Mouse (Mus musculus) midbrain, embryonic 10.5 days (tissue): ENCODE results near the gene Eml2. TPM values are rescaled to one million over a fixed set of nuclear protein-coding genes. Genes with fewer than 3 reads are reported as not detected.

Experiments used
- DNase-seq: peaks from one replicate; pipeline ENCODE4 v3.0.0-alpha.2; 2017; ENCODE audit warnings: low spot score
- H3K27ac ChIP-seq: fragments of 300-500 bp; sonication (generic); replicated peaks from 2 replicates; pipeline ENCODE4 v1.5.1; 2016; ENCODE audit warnings: mild to moderate bottlenecking
- H3K27me3 ChIP-seq: fragments of 300-500 bp; sonication (generic); 2 replicates; pipeline ENCODE4 v1.6.1; 2016; ENCODE audit warnings: low read depth, mild to moderate bottlenecking; ENCODE audit not compliant: poor library complexity, severe bottlenecking
- H3K36me3 ChIP-seq: fragments of 300-500 bp; sonication (generic); 2 replicates; pipeline ENCODE4 v1.6.1; 2016; ENCODE audit warnings: mild to moderate bottlenecking, moderate library complexity
- H3K4me1 ChIP-seq: fragments of 300-500 bp; sonication (generic); 2 replicates; pipeline ENCODE4 v1.6.1; 2016
- H3K4me3 ChIP-seq: fragments of 300-500 bp; sonication (generic); 2 replicates; pipeline ENCODE4 v1.5.1; 2016; ENCODE audit warnings: mild to moderate bottlenecking, moderate library complexity
- H3K9me3 ChIP-seq: fragments of 300-500 bp; sonication (generic); replicated peaks from 2 replicates; pipeline ENCODE4 v1.6.1; 2016; ENCODE audit warnings: mild to moderate bottlenecking
- WGBS: fragments of 180-500 bp; shearing (Covaris S2); methylation state at CpG from one replicate; pipeline ENCODE4 v1.1.7; 2016; 5-methylcytosine and 5-hydroxymethylcytosine counted together
- polyA plus RNA-seq: library from polyadenylated mRNA; unstranded; fragments of >200 nt; fragmentation: Nextera tagmentation; extraction: Ambion mirVana; gene quantifications from 2 replicates; pipeline ENCODE4 v1.2.1, GENCODE M21; 2016

The Eml2 gene
- polyA plus RNA-seq: 4.3 and 4.8 TPM in 2 replicates

GRCm38 (mm10) chr7:19175708-19176515 lies at the start of gene Eml2:
Eml2 (plus strand) TSS chr7:19176421.
- Histone ChIP-seq H3K27ac (peak within 1 kb of the TSS; percentile 81), H3K27me3 (peaks cover 63% of the 10 kb centered on the region), H3K9me3 (no peaks in the 10 kb centered on the region), H3K4me1 (peaks cover 63% of the 10 kb centered on the region), H3K4me3 (peak within 1 kb of the TSS; percentile 61), H3K36me3 (no peaks in the 10 kb centered on the region)
- DNase-seq: peak; percentile 64
- under 1% methylated on average over 30 of the region's 30 CpGs for WGBS

GRCm38 (mm10) chr7:19127744-19128143 lies 48.5 kb upstream of the Eml2 start:
- Histone ChIP-seq H3K9me3 (no peaks in the 10 kb centered on the region), H3K4me1 (peaks cover 22% of the 10 kb centered on the region), H3K27me3 (no peaks in the 10 kb centered on the region), H3K36me3 (peaks cover 22% of the 10 kb centered on the region), H3K27ac (no peak overlapping the region), H3K4me3 (no peak overlapping the region)
- WGBS: 96% methylated on average over 5 of the region's 5 CpGs
- DNase-seq: no peak

- no peak overlapping the region for H3K27ac ChIP-seq
- H3K9me3 ChIP-seq: no peaks in the 10 kb centered on the region
- no peaks in the 10 kb centered on the region for H3K27me3 ChIP-seq
- no peak overlapping the region for H3K4me3 ChIP-seq
- H3K4me1 ChIP-seq: peaks cover 22% of the 10 kb centered on the region
- WGBS: 94% methylated on average over 5 of the region's 5 CpGs
- DNase-seq: no peak
- H3K36me3 ChIP-seq: peaks cover 22% of the 10 kb centered on the region
Measured at GRCm38 (mm10) chr7:19129396-19129795, 46.8 kb upstream of the Eml2 start.

- WGBS: 35% methylated on average over 4 of the region's 4 CpGs
- DNase-seq: no peak
- peak overlapping the region; percentile 54 for H3K4me3 ChIP-seq
- H3K27ac ChIP-seq: peak overlapping the region; percentile 84
- no peaks in the 10 kb centered on the region for H3K9me3 ChIP-seq
- H3K27me3 ChIP-seq: no peaks in the 10 kb centered on the region
- H3K36me3 ChIP-seq: peaks cover 35% of the 10 kb centered on the region
- H3K4me1 ChIP-seq: peaks cover 22% of the 10 kb centered on the region
Measured at GRCm38 (mm10) chr7:19130657-19131056, 45.6 kb upstream of the Eml2 start.

- Histone ChIP-seq H3K4me1 (peaks cover 22% of the 10 kb centered on the region), H3K4me3 (peak overlapping the region; percentile 54), H3K9me3 (no peaks in the 10 kb centered on the region), H3K27me3 (no peaks in the 10 kb centered on the region), H3K27ac (peak overlapping the region; percentile 84), H3K36me3 (peaks cover 42% of the 10 kb centered on the region)
- DNase-seq: peak; percentile 98
- WGBS: under 1% methylated on average over 39 of the region's 39 CpGs
Measured at GRCm38 (mm10) chr7:19131324-19131848, 44.8 kb upstream of the Eml2 start.

- H3K27me3 ChIP-seq: no peaks in the 10 kb centered on the region
Measured at GRCm38 (mm10) chr7:19136168-19136567, 40.1 kb upstream of the Eml2 start.

GRCm38 (mm10) chr7:19136673-19137334 lies 39.4 kb upstream of the Eml2 start:
- WGBS: 93% methylated on average over 38 of the region's 38 CpGs
- Histone ChIP-seq H3K27me3 (no peaks in the 10 kb centered on the region), H3K9me3 (no peaks in the 10 kb centered on the region), H3K27ac (no peak overlapping the region), H3K4me3 (no peak overlapping the region), H3K36me3 (peaks cover 76% of the 10 kb centered on the region), H3K4me1 (peaks cover 3% of the 10 kb centered on the region)
- no peak for DNase-seq

More at GRCm38 (mm10) chr7:19136168-19136567, 40.1 kb upstream of the Eml2 start:
- no peak for DNase-seq
- Histone ChIP-seq H3K9me3 (no peaks in the 10 kb centered on the region), H3K27ac (no peak overlapping the region), H3K4me1 (peaks cover 10% of the 10 kb centered on the region), H3K4me3 (no peak overlapping the region), H3K36me3 (peaks cover 71% of the 10 kb centered on the region)
- 96% methylated on average over 13 of the region's 13 CpGs for WGBS

- Histone ChIP-seq H3K36me3 (peaks cover 81% of the 10 kb centered on the region), H3K27ac (no peak overlapping the region), H3K9me3 (no peaks in the 10 kb centered on the region), H3K27me3 (no peaks in the 10 kb centered on the region), H3K4me3 (no peak overlapping the region), H3K4me1 (no peaks in the 10 kb centered on the region)
- peak; percentile 41 for DNase-seq
- WGBS: 50% methylated on average over 5 of the region's 5 CpGs
Measured at GRCm38 (mm10) chr7:19137380-19137779, 38.8 kb upstream of the Eml2 start.

- WGBS: 88% methylated on average over 10 of the region's 10 CpGs
- no peaks in the 10 kb centered on the region for H3K27me3 ChIP-seq
Measured at GRCm38 (mm10) chr7:19146793-19147192, 29.4 kb upstream of the Eml2 start.

GRCm38 (mm10) chr7:19147497-19148045 lies 28.6 kb upstream of the Eml2 start:
- H3K4me3 ChIP-seq: peak overlapping the region; percentile 87
- 63% methylated on average over 6 of the region's 6 CpGs for WGBS
- DNase-seq: no peak

More at GRCm38 (mm10) chr7:19146793-19147192, 29.4 kb upstream of the Eml2 start:
- peaks cover 39% of the 10 kb centered on the region for H3K36me3 ChIP-seq
- no peak overlapping the region for H3K27ac ChIP-seq
- no peak overlapping the region for H3K4me3 ChIP-seq
- no peak for DNase-seq
- H3K4me1 ChIP-seq: peaks cover 33% of the 10 kb centered on the region
- H3K9me3 ChIP-seq: no peaks in the 10 kb centered on the region

GRCm38 (mm10) chr7:19148180-19148874 lies 27.9 kb upstream of the Eml2 start:
- Histone ChIP-seq H3K27ac (peak overlapping the region; percentile 80), H3K4me3 (peak overlapping the region; percentile 87), H3K36me3 (peaks cover 40% of the 10 kb centered on the region), H3K9me3 (no peaks in the 10 kb centered on the region), H3K27me3 (no peaks in the 10 kb centered on the region), H3K4me1 (peaks cover 33% of the 10 kb centered on the region)
- WGBS: 20% methylated on average over 20 of the region's 20 CpGs
- DNase-seq: no peak

More at GRCm38 (mm10) chr7:19147497-19148045, 28.6 kb upstream of the Eml2 start:
- peaks cover 33% of the 10 kb centered on the region for H3K4me1 ChIP-seq
- H3K9me3 ChIP-seq: no peaks in the 10 kb centered on the region
- H3K27me3 ChIP-seq: no peaks in the 10 kb centered on the region
- peaks cover 39% of the 10 kb centered on the region for H3K36me3 ChIP-seq
- no peak overlapping the region for H3K27ac ChIP-seq

GRCm38 (mm10) chr7:19148875-19149541 lies 27.2 kb upstream of the Eml2 start, which contains the start of gene Qpctl:
Qpctl (minus strand) TSS chr7:19149291.
- Histone ChIP-seq H3K36me3 (peaks cover 47% of the 10 kb centered on the region), H3K4me1 (peaks cover 33% of the 10 kb centered on the region)
- under 1% methylated on average over 43 of the region's 43 CpGs for WGBS

More at GRCm38 (mm10) chr7:19148875-19149541, 27.2 kb upstream of the Eml2 start, which contains the start of gene Qpctl:
- no peaks in the 10 kb centered on the region for H3K9me3 ChIP-seq
- H3K27ac ChIP-seq: peak within 1 kb of the TSS; percentile 80
- DNase-seq: peak; percentile 98
- H3K27me3 ChIP-seq: no peaks in the 10 kb centered on the region
- peak within 1 kb of the TSS; percentile 87 for H3K4me3 ChIP-seq
